Mouse (Mus musculus) spleen, adult 2 months (tissue): ENCODE measurements around the gene Ntng2.

Experiments used
- CTCF ChIP-seq: fragments of 200-500 bp; IDR thresholded peaks from 2 replicates; pipeline ENCODE4 v1.5.1; 2011; ENCODE audit warnings: mild to moderate bottlenecking, inconsistent platforms; ENCODE audit not compliant: insufficient read depth, insufficient read length, insufficient replicate concordance; ENCODE audit errors: extremely low read depth
- POLR2A ChIP-seq: fragments of 200-500 bp; IDR thresholded peaks from 2 replicates; pipeline ENCODE4 v1.6.1; 2011; ENCODE audit warnings: low read depth, low read length, inconsistent platforms

GRCm38 (mm10) chr2:29271098-29271497 lies 18.3 kb upstream of the Ntng2 start:
- no peak for TF ChIP-seq CTCF
- TF ChIP-seq POLR2A: no peak
